Mouse (Mus musculus): ENCODE measurements around the gene Tfpi. TPM values are rescaled to one million over a fixed set of nuclear protein-coding genes. Genes with fewer than 3 reads are reported as not detected.

Tfpi gene
- polyA plus RNA-seq, 1 experiment from 2014 or later = 24.5 TPM

DNA sequence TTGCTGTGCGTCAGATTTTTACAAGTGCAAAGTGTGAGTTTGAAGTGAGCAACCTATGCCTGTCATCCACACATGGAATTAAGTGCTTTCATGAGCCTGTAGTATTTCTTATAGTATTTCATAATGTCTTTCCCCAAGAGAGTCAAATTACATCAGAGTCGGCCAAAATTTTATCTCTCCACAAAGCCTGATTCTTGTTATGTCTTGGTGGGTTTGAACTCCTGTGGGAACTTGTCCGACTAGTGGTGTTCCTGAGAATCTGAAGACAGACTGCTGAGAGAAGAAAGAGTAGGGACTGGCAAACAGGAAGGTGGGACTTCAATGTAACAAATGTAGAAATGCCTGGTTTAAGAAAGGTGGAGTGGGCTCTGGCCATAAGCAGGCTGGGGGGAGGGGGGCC is 47.7 kb downstream of the Tfpi start:
- ATAC-seq (ENCODE audit: insufficient read depth, low FRiP score, low TSS enrichment) (no peak), DNase-seq (ENCODE audit: low spot score) (no peak)
- WGBS = 63% methylated on average over 3 of the region's 3 CpGs
- H3K4me3 ChIP-seq (ENCODE audit: low read depth, low read length) = no peak overlapping the region
- H3K27ac ChIP-seq (ENCODE audit: low read depth, low read length) = no peak overlapping the region
- no peaks in the 10 kb centered on the region for H3K36me3 ChIP-seq (ENCODE audit: control insufficient read depth, insufficient read depth, low read length)
- H3K27me3 ChIP-seq (ENCODE audit: control insufficient read depth, insufficient read depth, low read length) = no peaks in the 10 kb centered on the region
- no peak overlapping the region for H3K9ac ChIP-seq (ENCODE audit: low read length)
- no peaks in the 10 kb centered on the region for H3K9me3 ChIP-seq (ENCODE audit: control insufficient read depth, low read length)
- H3K4me2 ChIP-seq (ENCODE audit: low read depth) = no peak overlapping the region
- H3K4me1 ChIP-seq (ENCODE audit: control insufficient read depth, insufficient read depth, low read length) = no peaks in the 10 kb centered on the region

DNA sequence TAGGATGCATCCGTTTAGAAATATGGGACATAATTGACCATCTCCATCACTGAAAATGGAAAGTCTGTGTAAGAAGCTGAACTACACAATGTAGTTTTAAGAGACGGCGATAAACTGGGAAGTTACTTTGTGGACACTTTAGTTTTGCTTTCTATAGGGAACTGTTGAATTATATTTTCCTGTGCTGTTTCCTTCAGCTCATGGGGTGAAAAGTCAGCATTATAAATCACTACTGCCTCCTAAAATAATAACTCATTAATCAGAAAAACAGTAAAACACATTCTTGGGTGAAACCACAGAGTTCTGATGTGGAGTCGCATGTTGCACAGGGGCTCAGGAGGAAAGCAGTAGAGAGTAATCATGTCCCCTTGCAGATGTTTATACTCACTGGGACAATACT is 50.0 kb downstream of the Tfpi start:
- WGBS = 78% methylated on average over 4 of the region's 4 CpGs

DNA sequence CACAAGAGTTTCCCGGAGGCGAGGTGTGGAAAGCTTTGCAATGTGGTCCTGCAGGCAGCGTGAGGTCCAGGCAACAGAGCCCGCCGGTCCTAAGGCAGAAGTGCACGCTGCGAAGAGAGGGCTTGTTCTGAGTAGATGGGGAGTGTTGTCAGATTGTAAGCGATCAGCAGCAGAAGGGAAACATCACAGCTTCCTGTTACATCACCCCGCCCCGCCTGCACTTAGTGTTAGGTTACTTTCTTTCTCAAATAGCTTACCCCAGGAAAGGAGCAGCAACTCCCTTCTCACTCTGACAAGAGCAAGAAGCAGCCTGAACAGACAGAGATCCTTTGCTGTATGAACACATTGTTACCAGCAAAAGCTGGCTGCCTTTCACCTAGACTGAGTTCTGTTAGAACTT is 51.4 kb downstream of the Tfpi start, which contains the start of gene Calcrl:
Gene Calcrl, minus strand, starts transcription at position 274 of the 400 bp plus-strand sequence.
- 2% methylated on average over 10 of the region's 10 CpGs for WGBS
- ATAC-seq (ENCODE audit: insufficient read depth, low FRiP score, low TSS enrichment) (peak; percentile 68; the same call in 1 of the 2 replicates), DNase-seq (ENCODE audit: low spot score) (peak; percentile 72)
- Histone ChIP-seq H3K9me3 (ENCODE audit: control insufficient read depth, low read length) (no peaks in the 10 kb centered on the region), H3K4me3 (ENCODE audit: low read depth, low read length) (peak within 1 kb of the TSS; percentile 19; the same call in 1 of the 2 replicates), H3K4me2 (ENCODE audit: low read depth) (peak within 1 kb of the TSS; percentile 37), H3K36me3 (ENCODE audit: control insufficient read depth, insufficient read depth, low read length) (no peaks in the 10 kb centered on the region), H3K4me1 (ENCODE audit: control insufficient read depth, insufficient read depth, low read length) (no peaks in the 10 kb centered on the region), H3K27me3 (ENCODE audit: control insufficient read depth, insufficient read depth, low read length) (no peaks in the 10 kb centered on the region), H3K27ac (ENCODE audit: low read depth, low read length) (no peak within 1 kb of the TSS), H3K9ac (ENCODE audit: low read length) (peak within 1 kb of the TSS; percentile 29; the same call in 1 of the 2 replicates)

More for the DNA sequence above, 50.0 kb downstream of the Tfpi start:
- no peaks in the 10 kb centered on the region for H3K36me3 ChIP-seq (ENCODE audit: control insufficient read depth, insufficient read depth, low read length)
- H3K4me1 ChIP-seq (ENCODE audit: control insufficient read depth, insufficient read depth, low read length) = no peaks in the 10 kb centered on the region
- no peak overlapping the region for H3K9ac ChIP-seq (ENCODE audit: low read length)
- H3K27ac ChIP-seq (ENCODE audit: low read depth, low read length) = no peak overlapping the region
- ATAC-seq (ENCODE audit: insufficient read depth, low FRiP score, low TSS enrichment) (no peak), DNase-seq (ENCODE audit: low spot score) (no peak)
- H3K27me3 ChIP-seq (ENCODE audit: control insufficient read depth, insufficient read depth, low read length) = no peaks in the 10 kb centered on the region
- no peak overlapping the region for H3K4me2 ChIP-seq (ENCODE audit: low read depth)
- no peaks in the 10 kb centered on the region for H3K9me3 ChIP-seq (ENCODE audit: control insufficient read depth, low read length)
- no peak overlapping the region for H3K4me3 ChIP-seq (ENCODE audit: low read depth, low read length)

DNA sequence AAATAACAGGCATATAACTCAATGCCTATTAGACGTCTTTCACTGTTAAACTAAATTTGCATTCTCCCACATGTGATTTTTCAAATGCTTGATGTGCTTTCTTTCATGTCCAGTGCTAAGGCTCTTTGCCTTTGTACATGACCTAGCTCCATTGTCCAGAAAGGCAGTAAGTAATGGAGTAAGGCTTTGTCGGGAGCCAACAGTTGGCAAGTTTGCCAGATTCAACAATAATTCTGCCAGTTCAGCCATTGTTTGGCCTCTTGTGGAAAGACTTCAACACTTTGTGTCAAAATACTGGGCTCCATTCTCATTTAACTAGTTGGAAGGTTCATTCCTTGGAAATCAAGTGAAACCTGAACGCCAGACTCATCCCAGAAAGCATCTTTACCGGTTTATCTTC is 60.1 kb downstream of the Tfpi start:
- H3K27me3 ChIP-seq (ENCODE audit: control insufficient read depth, insufficient read depth, low read length) = no peaks in the 10 kb centered on the region
- H3K4me1 ChIP-seq (ENCODE audit: control insufficient read depth, insufficient read depth, low read length) = no peaks in the 10 kb centered on the region
- H3K4me3 ChIP-seq (ENCODE audit: low read depth, low read length) = no peak overlapping the region
- H3K36me3 ChIP-seq (ENCODE audit: control insufficient read depth, insufficient read depth, low read length) = no peaks in the 10 kb centered on the region
- 59% methylated on average over 4 of the region's 4 CpGs for WGBS
- H3K27ac ChIP-seq (ENCODE audit: low read depth, low read length) = no peak overlapping the region
- H3K9ac ChIP-seq (ENCODE audit: low read length) = no peak overlapping the region
- DNase-seq (ENCODE audit: low spot score) (no peak), ATAC-seq (ENCODE audit: insufficient read depth, low FRiP score, low TSS enrichment) (peak; percentile 64)
- no peak overlapping the region for H3K4me2 ChIP-seq (ENCODE audit: low read depth)
- no peaks in the 10 kb centered on the region for H3K9me3 ChIP-seq (ENCODE audit: control insufficient read depth, low read length)

GRCm38 (mm10) chr2:84409796-84410592 is 66.6 kb downstream of the Tfpi start:
- Histone ChIP-seq H3K9me3 (ENCODE audit: control insufficient read depth, low read length) (no peaks in the 10 kb centered on the region), H3K4me1 (ENCODE audit: control insufficient read depth, insufficient read depth, low read length) (no peaks in the 10 kb centered on the region), H3K4me3 (ENCODE audit: low read depth, low read length) (no peak overlapping the region), H3K36me3 (ENCODE audit: control insufficient read depth, insufficient read depth, low read length) (no peaks in the 10 kb centered on the region), H3K4me2 (ENCODE audit: low read depth) (no peak overlapping the region), H3K9ac (ENCODE audit: low read length) (no peak overlapping the region), H3K27me3 (ENCODE audit: control insufficient read depth, insufficient read depth, low read length) (no peaks in the 10 kb centered on the region), H3K27ac (ENCODE audit: low read depth, low read length) (no peak overlapping the region)
- DNase-seq (ENCODE audit: low spot score) = no peak
- ATAC-seq (ENCODE audit: insufficient read depth, low FRiP score, low TSS enrichment) = no peak

GRCm38 (mm10) chr2:84404834-84405233 is 71.7 kb downstream of the Tfpi start:
- DNase-seq (ENCODE audit: low spot score) = no peak
- Histone ChIP-seq H3K9me3 (ENCODE audit: control insufficient read depth, low read length) (no peaks in the 10 kb centered on the region), H3K27me3 (ENCODE audit: control insufficient read depth, insufficient read depth, low read length) (no peaks in the 10 kb centered on the region), H3K4me3 (ENCODE audit: low read depth, low read length) (no peak overlapping the region), H3K4me1 (ENCODE audit: control insufficient read depth, insufficient read depth, low read length) (no peaks in the 10 kb centered on the region), H3K27ac (ENCODE audit: low read depth, low read length) (no peak overlapping the region), H3K9ac (ENCODE audit: low read length) (no peak overlapping the region), H3K4me2 (ENCODE audit: low read depth) (no peak overlapping the region), H3K36me3 (ENCODE audit: control insufficient read depth, insufficient read depth, low read length) (no peaks in the 10 kb centered on the region)
- ATAC-seq (ENCODE audit: insufficient read depth, low FRiP score, low TSS enrichment) = no peak
- 86% methylated on average over 3 of the region's 3 CpGs for WGBS

DNA sequence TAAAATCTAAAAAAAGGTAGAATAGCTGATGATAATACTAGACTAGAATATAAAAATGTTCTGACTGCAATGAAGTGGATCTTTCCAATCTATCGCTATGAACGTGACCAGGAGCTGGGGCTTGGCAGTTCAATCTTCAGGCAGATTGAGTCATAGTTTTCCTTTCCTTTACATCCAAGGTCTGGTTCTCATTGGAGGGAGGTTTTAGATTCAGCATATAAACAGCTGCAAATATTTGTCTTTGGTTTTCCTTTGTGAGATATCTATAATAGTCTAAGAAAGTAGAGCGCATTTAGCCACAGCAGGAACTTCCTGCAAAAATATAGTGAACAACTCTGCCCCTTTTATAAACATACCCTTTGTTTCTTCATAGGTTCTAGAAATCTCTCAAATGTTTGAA is 73.9 kb downstream of the Tfpi start:
- ATAC-seq (ENCODE audit: insufficient read depth, low FRiP score, low TSS enrichment) (no peak), DNase-seq (ENCODE audit: low spot score) (no peak)
- Histone ChIP-seq H3K27me3 (ENCODE audit: control insufficient read depth, insufficient read depth, low read length) (no peaks in the 10 kb centered on the region), H3K27ac (ENCODE audit: low read depth, low read length) (no peak overlapping the region), H3K36me3 (ENCODE audit: control insufficient read depth, insufficient read depth, low read length) (no peaks in the 10 kb centered on the region), H3K9ac (ENCODE audit: low read length) (no peak overlapping the region), H3K4me1 (ENCODE audit: control insufficient read depth, insufficient read depth, low read length) (no peaks in the 10 kb centered on the region), H3K9me3 (ENCODE audit: control insufficient read depth, low read length) (no peaks in the 10 kb centered on the region), H3K4me2 (ENCODE audit: low read depth) (no peak overlapping the region), H3K4me3 (ENCODE audit: low read depth, low read length) (no peak overlapping the region)
- WGBS = 91% methylated on average over 3 of the region's 3 CpGs

- no peak overlapping the region for H3K27ac ChIP-seq (ENCODE audit: low read depth, low read length)
- DNase-seq (ENCODE audit: low spot score) (no peak), ATAC-seq (ENCODE audit: insufficient read depth, low FRiP score, low TSS enrichment) (no peak)
- H3K9me3 ChIP-seq (ENCODE audit: control insufficient read depth, low read length) = no peaks in the 10 kb centered on the region
- no peak overlapping the region for H3K9ac ChIP-seq (ENCODE audit: low read length)
- H3K4me3 ChIP-seq (ENCODE audit: low read depth, low read length) = no peak overlapping the region
- H3K27me3 ChIP-seq (ENCODE audit: control insufficient read depth, insufficient read depth, low read length) = no peaks in the 10 kb centered on the region
- WGBS = 90% methylated on average over 4 of the region's 4 CpGs
- no peak overlapping the region for H3K4me2 ChIP-seq (ENCODE audit: low read depth)
- no peaks in the 10 kb centered on the region for H3K36me3 ChIP-seq (ENCODE audit: control insufficient read depth, insufficient read depth, low read length)
- H3K4me1 ChIP-seq (ENCODE audit: control insufficient read depth, insufficient read depth, low read length) = no peaks in the 10 kb centered on the region
These were observed 80.0 kb downstream of the Tfpi start for GRCm38 (mm10) chr2:84396557-84396956.

DNA sequence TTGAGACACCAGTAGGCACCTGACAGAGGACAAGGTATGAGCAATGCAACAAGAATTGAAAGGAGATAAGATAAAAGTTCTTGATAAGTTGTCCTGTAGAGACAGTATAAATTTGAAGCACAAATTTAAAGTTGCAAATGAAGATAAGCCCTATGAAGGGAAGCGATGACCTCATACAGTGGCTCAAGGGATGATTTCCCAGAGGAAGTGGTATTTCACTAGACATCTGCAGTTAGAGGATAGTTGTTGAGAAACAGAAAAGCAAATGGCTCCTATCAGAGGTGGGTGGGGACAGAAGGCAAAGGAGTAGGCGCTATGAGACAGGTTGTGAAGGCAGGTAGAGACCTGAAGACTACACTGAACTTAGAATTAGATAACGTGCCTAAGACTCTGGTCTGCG is 83.3 kb downstream of the Tfpi start:
- 93% methylated on average over 4 of the region's 4 CpGs for WGBS
- no peak for DNase-seq (ENCODE audit: low spot score)
- Histone ChIP-seq H3K4me1 (ENCODE audit: control insufficient read depth, insufficient read depth, low read length) (no peaks in the 10 kb centered on the region), H3K27me3 (ENCODE audit: control insufficient read depth, insufficient read depth, low read length) (no peaks in the 10 kb centered on the region), H3K9ac (ENCODE audit: low read length) (no peak overlapping the region), H3K27ac (ENCODE audit: low read depth, low read length) (no peak overlapping the region), H3K4me2 (ENCODE audit: low read depth) (no peak overlapping the region), H3K36me3 (ENCODE audit: control insufficient read depth, insufficient read depth, low read length) (no peaks in the 10 kb centered on the region), H3K9me3 (ENCODE audit: control insufficient read depth, low read length) (no peaks in the 10 kb centered on the region), H3K4me3 (ENCODE audit: low read depth, low read length) (no peak overlapping the region)
- ATAC-seq (ENCODE audit: insufficient read depth, low FRiP score, low TSS enrichment) = no peak
